Mouse (Mus musculus) spleen, postnatal 0 days (tissue): Measurements from ENCODE around the gene Dhx35. TPM values are rescaled to one million over a fixed set of nuclear protein-coding genes. Genes with fewer than 3 reads are reported as not detected.

Experiments
- polyA plus RNA-seq: library from polyadenylated mRNA; unstranded; fragments of >200 nt; fragmentation: Nextera tagmentation; extraction: Ambion mirVana; gene quantifications from 2 replicates; pipeline ENCODE4 v1.2.1, GENCODE M21; 2015

Gene Dhx35
- polyA plus RNA-seq, result 4.7 and 5.1 TPM in 2 replicates

DNA sequence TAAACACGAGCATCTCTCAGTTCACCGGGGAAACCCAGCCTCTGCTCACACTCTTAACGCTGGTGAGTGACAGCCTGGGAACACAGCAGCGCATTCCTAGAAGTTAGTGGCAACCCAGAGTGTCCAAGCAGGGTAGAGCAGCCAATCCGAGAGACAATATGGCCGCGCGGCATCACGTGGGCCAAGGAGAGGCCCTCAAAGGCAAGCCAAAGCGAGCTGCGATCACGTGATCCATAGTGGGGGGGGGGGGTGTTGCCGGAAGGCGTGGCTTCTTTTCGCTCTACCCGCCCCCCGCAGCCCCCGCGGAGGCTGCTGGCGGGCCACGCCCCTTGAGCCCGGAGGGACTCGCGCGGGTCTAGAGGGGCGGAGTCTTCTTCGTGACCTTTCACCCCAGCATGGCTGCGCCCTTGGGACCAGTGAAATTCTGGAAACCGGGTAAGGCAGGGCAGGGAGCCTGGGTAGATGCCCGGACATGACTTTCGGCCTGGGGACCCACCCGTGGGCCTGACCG is at the start of gene Dhx35:
Dhx35 (plus strand) TSS at position 314 of the 511 bp plus-strand sequence.

DNA sequence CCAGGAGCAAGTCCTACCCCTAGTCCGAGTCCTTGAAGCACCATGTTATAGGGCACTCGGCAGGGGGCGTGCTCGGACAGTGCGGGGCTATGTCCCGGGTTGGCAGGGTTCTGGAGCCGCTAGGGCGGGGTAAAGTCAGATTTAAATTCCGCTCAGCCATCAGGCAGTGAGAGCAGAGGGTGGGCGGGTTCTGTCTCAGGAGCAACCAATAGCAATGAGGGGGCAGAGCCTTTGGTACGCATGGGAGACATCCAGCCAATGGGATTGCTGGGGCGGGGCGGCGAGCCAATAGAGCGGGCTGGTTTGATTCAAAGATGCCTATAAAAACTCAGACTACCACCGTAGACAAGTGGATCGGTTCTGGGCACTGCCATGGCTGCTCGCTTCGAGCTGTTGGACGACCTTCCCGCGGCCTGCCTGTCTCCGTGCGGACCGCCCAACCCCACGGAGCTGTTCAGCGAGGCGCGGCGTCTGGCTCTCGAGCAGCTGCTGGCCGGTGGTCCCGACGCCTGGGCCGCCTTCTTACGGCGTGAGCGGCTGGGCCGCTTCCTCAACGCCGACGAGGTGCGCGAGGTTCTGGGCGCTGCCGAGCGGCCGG is 26.8 kb upstream of the Dhx35 start, which contains the start of gene Fam83d:
Fam83d (plus strand) TSS at position 352 of the 598 bp plus-strand sequence.

Other genes starting within 250 kb of the Dhx35 start
- gene Slc32a1, start 184.0 kb upstream of the Dhx35 start, polyA plus RNA-seq, result not detected in 2 replicates
- gene Actr5, start 169.9 kb upstream of the Dhx35 start, polyA plus RNA-seq, result 8.0 and 8.4 TPM in 2 replicates
- gene Ppp1r16b, start 129.4 kb upstream of the Dhx35 start, polyA plus RNA-seq, result 5.1 and 7.1 TPM in 2 replicates
- 14.8 and 14.9 TPM in 2 replicates for gene Fam83d, start 26.7 kb upstream of the Dhx35 start, polyA plus RNA-seq